Mouse (Mus musculus) thymus, postnatal 25 days (tissue): ENCODE measurements around the gene Sparcl1.

Source experiments
- DNase-seq: peaks from one replicate; pipeline ENCODE4 v3.0.0; 2022

Gene Sparcl1

DNA sequence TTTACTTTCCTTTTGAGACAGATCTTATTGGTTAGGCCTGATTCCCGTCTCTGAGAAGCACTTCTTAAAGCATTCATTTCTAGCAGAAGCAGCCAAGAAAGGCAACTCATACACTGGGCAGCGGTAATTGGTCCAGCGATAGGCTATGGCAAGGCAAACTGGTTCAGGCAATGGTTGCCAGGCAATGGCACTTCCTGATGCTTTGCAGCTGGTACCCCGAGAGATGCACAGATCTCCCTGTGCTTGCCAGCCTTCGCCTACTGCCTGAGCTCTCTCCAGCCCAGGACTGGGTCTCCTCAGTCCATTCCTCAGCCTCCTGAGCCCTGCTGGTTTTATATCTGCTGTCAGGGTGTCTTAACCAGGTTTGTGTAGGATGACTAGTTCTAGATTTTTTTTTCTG is 53.1 kb downstream of the Sparcl1 start:
- DNase-seq: no peak

DNA sequence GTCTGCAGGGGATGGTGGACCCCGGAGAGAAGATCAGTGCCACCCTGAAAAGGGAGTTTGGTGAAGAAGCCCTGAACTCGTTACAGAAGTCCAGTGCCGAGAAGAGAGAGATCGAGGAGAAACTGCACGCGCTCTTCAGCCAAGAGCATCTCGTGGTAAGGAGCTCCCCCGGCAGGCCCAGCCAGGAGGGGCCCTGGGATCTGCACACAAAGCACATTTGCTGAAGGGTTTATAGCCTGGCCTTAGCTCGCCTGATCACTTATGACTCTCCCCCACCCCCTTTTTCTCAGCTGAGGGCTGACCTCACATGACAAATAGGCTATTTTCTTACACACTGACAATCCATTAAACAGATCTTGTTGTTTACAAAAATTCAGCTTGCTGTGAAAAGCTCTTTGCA is 53.9 kb downstream of the Sparcl1 start:
- no peak for DNase-seq

GRCm38 (mm10) chr5:104058021-104058420 is 55.5 kb downstream of the Sparcl1 start:
- DNase-seq: peak; percentile 68

GRCm38 (mm10) chr5:104056295-104056694 is 57.2 kb downstream of the Sparcl1 start:
- DNase-seq: no peak

DNA sequence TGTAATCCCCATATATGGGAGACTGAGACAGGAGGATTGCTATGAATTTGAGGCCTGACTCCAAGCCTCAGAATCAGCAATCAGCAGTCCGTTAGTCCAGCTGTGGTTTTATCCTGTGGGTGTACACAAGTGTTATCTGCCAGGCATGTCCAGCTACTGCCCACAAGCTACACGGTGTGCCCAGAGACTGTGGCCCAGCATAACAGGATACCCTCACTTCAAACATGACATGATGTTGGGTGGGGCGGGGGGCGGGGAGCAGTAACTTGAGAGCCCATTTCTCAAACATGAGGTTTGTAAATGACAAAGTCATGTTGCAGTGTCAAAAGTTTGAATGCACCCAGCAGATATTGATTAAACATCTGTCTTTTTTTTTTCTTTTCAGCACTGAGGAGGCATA is 57.7 kb downstream of the Sparcl1 start:
- DNase-seq: no peak

DNA sequence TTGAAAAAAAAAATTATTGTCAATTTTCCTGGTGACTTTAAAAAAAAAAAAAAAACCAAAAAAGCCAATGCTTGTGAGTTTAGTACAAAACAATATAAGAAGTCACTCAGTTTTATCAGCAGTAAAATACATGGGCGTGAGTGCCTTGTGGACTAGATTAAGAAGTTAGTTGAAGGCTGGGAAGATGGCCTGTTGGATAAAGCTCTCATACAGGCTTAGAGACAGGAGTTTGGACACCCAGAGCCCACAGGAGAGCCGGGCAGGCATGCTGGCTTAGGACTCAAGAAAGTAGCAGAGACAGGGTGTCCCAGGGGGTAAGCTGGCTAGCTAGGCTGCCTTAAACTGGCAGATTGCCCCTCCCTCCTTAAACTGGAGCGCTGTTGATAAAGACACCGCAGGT is 58.6 kb downstream of the Sparcl1 start:
- no peak for DNase-seq

DNA sequence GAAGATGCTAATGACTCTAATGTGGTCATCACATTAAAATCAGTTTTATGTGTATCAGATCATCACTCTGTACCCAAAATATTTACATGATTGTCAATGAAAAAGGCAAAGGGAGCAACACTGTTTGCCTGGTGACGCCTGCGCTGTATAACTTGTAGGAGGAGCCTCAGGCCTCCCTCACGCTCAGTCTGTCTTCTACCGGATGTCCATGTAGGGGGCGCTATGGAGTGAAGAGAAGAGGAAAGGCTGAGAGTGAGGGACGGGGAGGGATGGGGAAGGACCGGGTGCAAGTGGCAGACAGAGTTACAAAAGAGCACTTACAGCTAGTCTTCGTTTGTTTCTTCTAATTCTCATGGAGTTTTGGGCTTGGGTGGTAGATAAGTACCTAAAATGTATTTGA is 60.6 kb downstream of the Sparcl1 start:
- peak; percentile 36 for DNase-seq

GRCm38 (mm10) chr5:104048139-104048538 is 65.4 kb downstream of the Sparcl1 start:
- no peak for DNase-seq

- DNase-seq: peak; percentile 33
Measured at GRCm38 (mm10) chr5:104047200-104048105, 66.1 kb downstream of the Sparcl1 start.

DNA sequence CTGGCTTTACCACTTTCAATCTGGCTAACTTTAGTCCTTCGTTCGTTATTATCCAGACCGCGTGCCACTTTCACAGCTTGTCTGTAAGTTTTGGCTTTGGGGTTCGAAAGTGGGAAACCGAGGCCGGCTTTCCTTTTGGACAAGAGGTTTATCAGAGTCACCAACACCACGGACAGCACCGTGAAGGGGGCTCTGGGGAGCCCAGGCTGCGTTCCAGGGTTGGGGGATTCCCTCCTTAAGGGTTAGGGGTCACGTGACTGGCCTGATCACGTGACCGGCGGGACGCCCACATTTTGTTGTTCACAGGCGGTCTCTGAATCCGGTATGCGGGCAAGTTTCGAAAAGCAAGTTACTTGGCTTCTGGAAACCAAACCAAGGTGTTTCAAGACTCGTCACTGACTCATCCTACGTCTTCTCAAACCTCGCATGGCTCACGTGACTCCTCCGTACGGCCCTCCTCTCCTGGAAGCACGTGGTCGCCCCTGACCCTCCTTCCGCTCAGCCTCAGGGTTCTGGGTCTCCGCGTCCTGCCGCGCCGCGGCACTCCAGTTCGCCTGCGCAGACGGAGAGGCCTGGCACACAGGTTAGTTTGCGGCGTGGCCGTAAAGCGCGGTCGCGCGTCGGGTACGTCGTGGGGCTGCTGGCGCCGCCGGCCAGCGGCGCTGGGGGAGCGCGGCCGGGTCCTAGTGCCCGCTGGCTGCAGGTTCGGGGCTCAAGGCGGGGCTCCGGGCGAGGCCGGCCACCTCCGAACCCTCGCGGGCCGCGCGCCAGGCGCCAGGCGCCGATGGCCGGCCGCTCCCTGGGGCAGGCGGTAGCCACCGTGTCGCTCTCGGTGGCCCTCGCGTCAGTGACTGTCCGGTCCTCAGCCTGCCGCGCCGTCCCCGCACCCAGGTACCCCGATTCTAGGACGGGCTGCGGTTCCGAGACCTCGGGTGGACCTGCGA is 67.0 kb downstream of the Sparcl1 start, which contains the start of gene Nudt9:
Gene Nudt9 (plus strand): TSS at position 51 of the 944 bp plus-strand sequence.
- DNase-seq: peak; percentile 95

DNA sequence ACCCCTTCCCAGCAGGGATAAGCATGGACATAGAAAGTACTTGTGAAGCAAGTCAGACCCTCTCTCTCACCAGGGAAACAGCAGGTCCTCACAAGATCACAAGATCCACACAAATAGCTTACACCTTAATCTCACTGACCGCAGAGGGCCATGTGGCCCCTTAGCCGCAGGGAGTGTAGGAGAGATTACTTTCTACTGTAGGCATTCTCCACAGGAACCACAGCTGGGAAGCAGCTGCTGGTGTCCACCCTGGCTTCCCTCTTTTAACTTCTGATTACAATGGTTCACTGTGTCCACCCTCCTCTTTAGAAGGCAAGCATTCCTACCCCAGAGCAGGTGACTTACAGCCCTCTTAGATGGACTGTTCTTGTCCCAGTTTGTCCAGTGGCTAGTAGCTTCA is 69.8 kb downstream of the Sparcl1 start:
- DNase-seq: no peak

GRCm38 (mm10) chr5:104042906-104043305 is 70.6 kb downstream of the Sparcl1 start:
- DNase-seq: no peak

DNA sequence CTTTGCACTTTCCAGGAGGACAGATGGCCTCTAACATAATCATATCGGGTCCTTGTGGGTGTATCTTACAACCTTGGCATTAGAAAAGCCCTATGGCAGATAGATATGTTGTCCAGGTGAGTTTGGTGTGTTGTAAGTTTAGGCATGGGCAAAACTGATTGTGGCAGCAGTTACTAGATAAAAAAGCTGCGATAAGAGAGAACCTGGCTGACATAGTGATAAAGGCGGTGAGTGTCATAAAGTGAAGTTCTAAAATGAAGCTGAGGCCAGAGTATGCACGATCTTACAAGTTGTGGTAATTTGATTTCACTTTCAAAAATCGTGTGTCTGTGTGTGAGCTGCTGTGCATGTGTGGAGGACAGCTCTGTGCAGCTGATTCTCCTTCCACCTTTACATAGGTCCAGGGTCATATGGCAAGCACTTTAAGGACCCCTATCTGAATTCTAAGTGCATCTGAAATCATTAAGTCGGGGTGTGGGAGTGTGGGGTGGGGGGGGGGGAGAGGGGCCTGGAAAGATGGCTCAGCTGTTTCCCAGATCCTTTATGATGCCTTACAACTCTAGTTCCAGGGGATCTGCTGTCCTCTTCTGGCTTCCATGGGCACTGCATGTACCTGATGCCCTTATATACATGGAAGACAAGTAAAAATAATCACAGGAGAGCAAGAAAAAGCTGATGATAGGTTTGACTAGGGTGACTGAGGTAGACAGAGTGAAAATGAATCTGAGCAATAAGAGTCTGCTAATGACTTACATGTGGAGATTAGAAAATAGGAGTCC is 74.2 kb downstream of the Sparcl1 start:
- DNase-seq: peak; percentile 61

DNA sequence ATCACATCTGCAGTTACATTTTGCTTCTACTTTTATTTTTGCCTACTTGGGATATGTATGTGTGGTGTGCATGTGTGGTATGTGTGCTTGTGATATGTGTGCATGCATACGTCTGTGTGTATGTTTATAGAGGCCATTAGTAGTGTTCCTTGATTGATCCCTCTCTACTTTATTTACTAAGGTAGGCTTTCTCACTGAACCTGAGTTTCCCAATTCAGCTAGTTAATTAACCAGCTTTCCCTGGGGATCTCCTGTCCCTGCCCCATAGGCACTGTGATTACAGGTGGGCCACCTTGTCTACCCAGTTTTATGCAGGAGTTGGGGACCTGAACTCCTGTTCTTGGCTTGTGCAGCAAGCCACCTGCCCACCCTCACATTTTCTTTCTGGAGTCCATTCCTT is 76.8 kb downstream of the Sparcl1 start:
- no peak for DNase-seq

DNA sequence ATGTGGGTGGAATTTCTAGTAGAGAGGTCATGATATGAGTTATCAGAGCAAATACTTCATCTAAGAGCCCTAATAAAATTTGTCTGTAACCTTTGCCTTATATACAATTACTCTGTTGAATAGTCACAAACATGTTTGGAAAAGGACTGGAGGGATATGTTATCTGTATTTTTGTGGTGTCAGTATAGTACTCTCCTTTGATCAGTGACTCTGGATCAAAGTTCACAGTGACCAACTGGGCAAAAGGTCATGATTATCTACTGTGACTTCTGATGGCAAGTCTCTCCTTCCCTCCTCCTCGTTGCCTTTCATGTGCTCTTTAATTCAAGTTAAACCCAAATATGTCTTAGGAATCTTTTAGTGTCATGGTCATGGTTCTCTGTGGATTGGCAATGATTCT is 77.7 kb downstream of the Sparcl1 start:
- DNase-seq: no peak

DNA sequence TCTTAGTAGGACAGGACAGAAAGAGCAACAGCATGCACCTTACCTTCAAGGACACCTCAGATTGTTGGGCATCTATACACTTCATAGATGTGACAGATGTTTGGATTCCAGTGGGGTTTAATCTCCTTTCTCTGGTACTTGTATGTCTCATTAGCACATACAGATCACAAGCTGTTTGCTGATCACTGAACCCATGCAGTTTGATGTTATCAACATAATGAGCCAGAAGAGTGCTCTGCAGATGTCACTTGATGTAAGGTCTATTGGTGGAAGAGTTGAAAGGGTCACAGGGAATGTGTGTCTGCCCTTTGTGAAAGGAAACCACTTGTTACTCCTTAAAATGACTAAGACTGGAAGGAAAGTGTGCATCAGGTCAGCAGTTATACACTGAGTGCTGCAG is 78.5 kb downstream of the Sparcl1 start:
- DNase-seq: no peak

DNA sequence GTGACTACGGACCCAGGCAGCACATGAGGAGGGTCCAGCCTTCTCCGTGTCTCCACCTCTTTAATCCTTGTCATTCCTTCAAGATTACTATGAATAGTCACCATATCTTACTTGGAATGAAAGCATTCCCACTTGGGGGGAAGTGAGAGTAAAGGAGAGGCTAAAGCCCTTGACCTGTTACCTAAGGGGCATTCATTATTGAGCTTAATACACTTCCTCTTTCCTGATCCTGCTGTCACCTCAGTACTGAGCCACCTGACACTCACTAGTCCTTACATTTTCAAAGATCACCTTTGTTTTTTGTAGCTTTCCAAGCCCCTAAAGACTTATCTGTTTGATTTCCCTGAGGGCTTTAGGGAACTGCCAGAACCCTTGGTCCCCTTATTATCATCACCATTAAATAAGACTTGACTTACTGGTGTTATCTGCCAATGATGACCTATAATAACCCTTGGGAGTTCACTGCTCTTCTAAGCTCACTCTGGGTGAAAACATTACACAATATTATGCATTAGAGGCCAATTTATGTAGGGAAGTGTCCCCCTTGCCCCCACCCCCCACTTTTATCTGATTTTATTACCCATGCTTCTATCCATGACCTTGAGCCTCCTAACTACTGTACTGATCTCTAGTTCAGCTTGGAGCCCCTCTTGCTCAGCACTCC is 81.0 kb downstream of the Sparcl1 start:
- no peak for DNase-seq
